Mouse (Mus musculus) brain, embryonic 14.5 days (tissue): ENCODE measurements around the gene Fads6. TPM values are rescaled to one million over a fixed set of nuclear protein-coding genes. Genes with fewer than 3 reads are reported as not detected.
A peak's percentile ranks its signal among the peaks of the same experiment; 100 is the strongest.

ENCODE experiments used
- DNase-seq: peaks from one replicate; pipeline ENCODE4 v3.0.0-alpha.2; 2011; ENCODE audit warnings: low read depth
- CTCF ChIP-seq: fragments of 200-500 bp; IDR thresholded peaks from 2 replicates; pipeline ENCODE4 v1.5.1; 2012; ENCODE audit warnings: inconsistent platforms, mild to moderate bottlenecking, moderate library complexity, borderline replicate concordance; ENCODE audit not compliant: insufficient read depth, insufficient read length; ENCODE audit errors: extremely low read depth
- POLR2A ChIP-seq: fragments of 200-500 bp; IDR thresholded peaks from 2 replicates; pipeline ENCODE4 v1.6.1; 2012; ENCODE audit warnings: mild to moderate bottlenecking, inconsistent platforms, borderline replicate concordance; ENCODE audit not compliant: poor library complexity, insufficient read depth, insufficient read length, severe bottlenecking; ENCODE audit errors: extremely low read depth
- polyA plus RNA-seq: library from polyadenylated mRNA; depleted of rRNA; stranded (reverse); fragments of >200 nt; gene quantifications from 2 replicates; pipeline ENCODE4 v1.2.3, GENCODE M21; 2012

Fads6 gene
- polyA plus RNA-seq, 1 experiment = 2.4 TPM

DNA sequence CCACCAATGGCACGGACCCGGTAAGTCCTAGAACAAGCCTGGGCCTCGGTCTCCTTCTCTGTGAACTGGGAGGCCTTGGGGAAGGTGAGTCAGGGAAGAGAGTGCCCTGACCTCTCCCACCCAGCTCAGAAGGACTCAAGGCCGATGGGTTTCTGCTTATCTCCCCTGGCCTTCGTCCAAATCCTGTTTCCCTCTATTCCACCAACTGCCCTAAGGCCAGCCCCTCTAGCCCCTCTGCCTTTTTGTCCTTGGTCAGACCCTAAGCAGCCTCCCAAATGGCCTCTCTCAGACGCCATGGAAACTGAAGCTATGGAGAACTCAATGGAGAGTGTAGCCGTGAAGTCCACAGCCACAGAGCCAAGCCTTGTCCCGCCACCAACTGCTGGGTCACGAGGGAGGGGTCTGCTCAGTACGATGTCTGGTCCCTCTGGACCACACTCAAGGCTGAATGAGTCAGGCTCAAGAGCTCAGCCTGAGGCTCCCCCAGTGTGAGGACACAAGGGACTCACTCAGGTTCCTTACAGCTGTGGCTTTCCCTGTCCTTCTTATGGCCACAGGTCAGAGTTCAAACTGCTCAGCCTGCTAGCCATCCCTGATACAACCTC, 24.5 kb downstream of the Fads6 start:
- no peak for DNase-seq
- TF ChIP-seq CTCF = no peak
- TF ChIP-seq POLR2A = no peak

DNA sequence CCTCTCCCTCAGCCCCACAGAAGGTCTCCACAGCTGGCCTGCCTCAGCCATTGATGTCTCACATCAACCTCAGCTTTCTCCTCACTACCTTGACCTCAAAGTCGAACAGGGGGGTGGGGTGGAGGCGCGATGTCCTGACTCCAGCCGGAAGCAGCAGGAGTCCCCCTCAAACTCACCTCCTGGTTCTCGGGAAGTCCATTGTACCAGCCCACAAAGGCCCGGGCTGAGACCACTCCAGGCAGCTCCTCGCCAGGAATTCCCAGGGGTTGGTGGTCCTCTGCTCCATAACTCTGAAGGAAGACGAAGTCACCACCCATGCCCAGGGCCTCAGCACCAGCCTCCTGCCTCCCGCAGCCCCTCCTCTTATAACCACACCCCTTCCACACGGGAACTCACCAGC, 26.0 kb downstream of the Fads6 start:
- no peak for DNase-seq
- TF ChIP-seq POLR2A = no peak

DNA sequence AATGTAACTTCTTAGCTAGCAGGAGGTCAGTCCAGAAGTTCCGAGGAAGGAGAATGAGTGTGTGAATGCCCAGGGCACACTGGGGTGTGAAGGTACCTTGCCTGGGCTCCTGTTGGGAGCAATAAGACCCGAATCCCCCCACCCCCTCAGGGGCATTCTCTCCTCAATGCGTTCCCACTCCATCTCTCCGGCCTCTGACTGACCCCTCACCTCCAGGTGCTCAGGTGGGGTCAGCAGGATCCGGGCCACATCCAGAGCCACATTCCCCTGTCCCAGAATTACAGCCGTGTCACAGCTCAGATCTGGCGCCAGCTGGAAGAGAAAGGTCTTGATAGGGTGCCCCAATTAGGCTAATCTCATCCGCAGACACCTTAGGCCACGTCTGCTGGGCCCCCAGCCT, 26.4 kb downstream of the Fads6 start:
- no peak for DNase-seq
- no peak for TF ChIP-seq POLR2A
- TF ChIP-seq CTCF = no peak

DNA sequence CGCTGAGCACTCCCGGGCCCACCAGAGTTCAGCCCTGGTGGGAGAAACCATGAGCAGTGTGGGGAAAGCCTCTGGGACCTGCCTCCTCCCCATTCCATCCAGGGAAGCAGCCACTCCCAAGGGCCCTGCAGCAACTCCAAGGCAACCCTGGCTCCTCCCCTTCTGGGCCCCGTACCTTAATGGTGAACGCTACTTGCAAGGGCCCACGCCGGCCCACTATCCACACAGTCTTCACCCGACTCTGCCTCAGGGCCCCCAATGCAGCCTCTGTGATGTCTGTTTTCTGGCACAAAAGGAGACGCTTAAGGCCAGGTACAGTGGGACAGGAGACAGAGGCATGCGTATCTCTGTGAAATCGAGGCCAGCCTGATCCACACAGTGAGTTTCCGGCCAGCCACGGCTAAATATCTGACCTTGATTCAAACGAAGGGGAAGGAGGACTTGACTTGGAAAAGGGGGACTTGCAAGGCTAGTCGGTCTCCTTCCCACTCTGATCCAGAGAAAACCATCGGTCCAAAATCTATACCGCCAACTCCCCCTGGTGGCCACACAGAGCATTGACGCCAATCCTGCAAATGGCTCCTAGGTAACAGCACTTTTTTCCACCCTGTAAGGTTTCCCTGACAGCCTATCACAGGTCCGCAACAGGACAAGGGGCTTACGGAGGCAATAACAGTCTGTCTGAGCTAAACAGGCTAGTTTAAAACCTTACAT, 27.2 kb downstream of the Fads6 start:
- no peak for TF ChIP-seq POLR2A
- TF ChIP-seq CTCF = peak; percentile 95
- peak; percentile 86 for DNase-seq

DNA sequence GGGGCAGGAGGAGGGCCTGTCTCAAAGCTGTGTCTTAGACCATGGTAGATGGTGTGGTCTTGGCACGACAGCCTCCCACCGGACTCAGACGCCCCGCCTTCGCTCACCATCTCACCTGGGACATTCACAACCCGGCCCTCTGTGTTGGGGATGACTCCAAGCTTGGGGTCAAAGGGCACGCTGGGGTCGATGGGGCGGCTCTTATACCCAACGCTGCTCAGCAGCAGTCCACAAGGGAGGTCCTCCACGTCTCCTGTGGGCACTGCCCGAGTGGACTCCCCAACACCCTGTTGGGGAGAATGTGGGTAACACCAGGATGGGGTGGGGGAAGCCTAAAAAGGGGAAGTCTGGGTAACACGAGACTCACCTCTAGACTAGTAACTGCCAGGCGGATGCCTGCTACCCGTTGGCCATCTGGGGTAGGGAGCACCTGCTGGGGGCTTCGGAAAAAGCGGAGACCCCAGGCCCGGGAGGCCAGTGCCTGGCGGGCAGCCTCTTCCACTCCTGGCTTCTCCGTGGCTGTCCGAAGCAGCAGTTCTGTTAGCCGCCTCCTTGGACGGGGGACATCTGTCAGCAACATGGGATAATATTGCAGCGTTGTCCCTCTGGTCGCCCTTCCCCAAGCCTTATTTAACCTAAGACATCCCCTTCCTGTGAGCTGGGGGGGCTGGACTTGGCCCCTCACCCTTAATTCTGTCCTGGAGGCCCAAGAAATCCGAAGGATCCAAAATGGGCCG, 28.0 kb downstream of the Fads6 start:
- TF ChIP-seq CTCF (no peak), POLR2A (no peak)
- DNase-seq = no peak

DNA sequence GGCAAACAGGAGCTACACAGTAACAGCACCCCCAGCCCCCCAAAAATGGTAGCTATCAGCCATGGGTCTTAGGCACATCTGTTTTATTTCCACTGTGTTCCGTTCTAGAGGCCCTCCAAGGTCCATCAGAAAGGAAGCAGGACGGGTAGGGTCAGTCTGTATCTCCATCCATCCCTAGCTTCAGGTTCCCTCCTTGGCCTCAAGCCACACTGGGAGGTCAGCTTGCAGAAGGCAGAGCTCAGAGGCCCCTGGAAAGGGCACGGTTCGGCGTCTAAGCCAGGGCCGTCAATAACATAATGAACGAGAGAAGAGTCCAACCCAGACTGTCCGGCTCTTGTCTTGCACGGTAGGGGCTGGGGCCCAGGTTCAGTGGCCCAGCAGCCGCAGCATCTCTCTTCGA, 29.5 kb downstream of the Fads6 start:
- TF ChIP-seq CTCF = no peak
- no peak for TF ChIP-seq POLR2A
- no peak for DNase-seq

DNA sequence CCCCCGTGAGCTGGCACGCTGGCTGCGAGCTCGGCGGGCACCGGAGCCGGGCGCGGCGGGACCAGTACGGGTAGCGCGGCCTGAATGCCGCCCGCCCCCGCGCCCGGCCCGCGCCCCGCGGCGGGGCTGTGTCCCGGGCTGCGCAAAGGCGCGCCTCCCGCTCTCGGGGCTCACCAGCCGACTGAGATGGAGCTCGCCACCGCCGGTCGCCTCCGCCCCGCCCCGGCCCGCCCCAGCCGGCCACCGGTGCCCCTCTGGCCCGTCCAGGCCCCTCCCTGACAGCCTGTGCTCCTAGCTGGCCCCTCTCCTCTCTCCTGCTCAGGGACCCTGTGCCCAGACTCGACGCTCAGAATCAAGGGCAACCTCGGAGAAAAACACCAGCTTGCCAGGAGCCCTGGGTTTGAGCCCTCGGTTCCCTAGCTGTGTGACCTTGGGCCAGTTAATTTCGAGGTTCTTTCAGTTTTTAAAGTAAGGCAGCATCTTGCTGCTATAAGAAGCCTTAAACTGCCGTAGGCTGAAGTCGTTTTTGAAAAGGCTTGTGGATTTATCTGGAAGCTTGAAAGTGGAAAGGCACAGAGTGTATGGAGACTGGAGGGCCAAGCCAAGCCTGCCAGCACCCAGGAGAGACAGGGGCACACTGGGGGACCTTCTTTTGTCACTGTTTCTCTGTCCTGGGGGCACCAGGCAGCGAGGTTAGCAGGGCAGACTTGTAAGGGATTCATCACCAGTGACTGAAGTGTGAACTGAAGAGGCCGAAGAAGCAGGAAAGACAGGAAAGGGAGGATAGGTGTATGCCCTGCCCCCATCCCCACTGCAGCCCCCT, 30.2 kb downstream of the Fads6 start, which contains the start of gene Grin2c:
Gene Grin2c, minus strand, starts transcription at position 183 of the 823 bp plus-strand sequence.
- no peak for DNase-seq
- TF ChIP-seq POLR2A (no peak), CTCF (no peak)

DNA sequence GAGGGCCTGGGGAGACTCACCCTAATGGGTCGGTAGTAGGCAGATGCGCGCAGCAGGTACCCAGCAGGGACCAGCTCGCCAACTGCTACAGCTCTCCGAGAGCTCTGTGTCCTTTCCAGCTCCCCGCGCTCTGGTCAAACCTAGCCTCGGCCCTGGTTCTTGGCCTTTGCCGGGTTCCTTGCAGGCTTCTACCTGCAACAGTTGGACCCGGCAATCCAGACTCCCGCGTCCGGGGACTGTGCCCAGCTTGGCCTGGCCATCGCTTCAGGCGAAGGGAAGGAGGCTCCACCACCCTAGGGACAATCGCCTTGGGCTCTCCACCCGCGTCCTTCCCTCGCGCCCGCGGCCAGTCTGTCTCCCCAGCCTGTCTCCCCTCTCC, 31.1 kb downstream of the Fads6 start:
- DNase-seq = no peak
- no peak for TF ChIP-seq POLR2A
- no peak for TF ChIP-seq CTCF

DNA sequence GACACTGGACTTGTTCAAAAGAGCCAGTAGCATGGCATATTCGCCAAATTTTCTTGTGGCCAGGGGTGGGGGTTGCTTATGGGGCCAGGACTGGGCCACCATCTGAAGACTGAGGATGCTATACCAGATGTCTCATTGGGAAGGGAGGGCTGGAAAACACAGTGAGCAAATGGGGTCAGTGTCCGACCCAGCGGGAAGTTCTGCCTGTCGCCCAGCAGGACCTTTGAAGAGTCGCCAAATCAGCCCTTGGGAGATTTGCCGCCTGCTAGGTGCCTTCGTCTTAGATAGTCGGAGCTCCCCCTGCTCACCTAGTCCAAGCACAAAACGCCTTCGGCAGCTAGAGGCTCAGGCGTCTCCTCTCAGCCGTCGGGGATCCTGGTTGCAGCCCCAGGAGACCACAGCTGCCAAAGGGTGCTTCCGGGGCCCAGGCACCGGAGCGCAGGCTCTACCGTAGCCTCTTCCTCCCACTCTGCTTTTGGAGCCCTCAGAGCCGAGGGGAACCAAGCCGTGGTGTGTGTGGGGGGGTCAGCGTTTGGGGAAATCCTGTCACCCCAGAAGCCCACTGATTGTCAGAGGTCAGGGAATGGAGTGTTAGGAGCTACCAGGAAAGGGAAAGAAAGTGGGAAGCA, 31.6 kb downstream of the Fads6 start:
- no peak for DNase-seq
- TF ChIP-seq CTCF (no peak), POLR2A (no peak)

DNA sequence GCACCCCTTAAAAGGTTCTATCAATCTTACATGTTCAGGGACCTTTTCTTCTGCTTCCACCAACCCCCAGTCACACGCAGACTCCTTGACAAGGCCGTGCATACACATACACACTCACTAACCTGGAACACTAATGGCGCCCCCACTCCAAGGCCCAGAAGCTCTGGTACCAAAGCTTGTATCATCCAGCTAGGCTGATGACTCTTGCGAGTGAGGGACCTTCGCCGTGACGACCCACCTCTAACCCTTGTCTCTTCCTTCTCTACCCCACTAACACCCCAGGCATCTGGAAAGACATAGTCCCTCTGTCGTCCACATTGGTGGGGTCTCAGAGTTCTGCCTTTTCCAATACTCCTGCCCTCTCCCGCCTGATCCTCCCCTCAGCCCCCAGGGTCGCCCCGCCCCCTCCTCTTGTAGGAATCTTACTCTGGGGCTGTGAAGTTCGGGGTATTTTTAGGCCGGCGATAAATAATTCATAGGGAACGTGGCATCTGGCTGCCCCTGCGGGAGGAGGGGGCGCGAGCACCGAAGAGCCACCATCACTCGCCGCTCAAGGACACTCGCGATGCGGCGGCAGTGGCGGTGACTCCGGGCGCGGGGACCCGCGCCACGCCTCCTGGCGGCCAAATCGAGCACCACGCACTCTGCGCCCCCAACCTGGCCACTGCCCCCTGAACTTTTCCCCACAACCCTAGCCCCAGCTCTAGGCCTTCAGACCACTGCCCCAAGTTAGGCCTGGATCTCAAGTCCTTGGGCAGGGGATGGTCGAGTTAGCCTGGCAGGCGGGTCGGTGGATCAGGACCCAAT, 32.4 kb downstream of the Fads6 start:
- peak; percentile 48 for DNase-seq
- peak; percentile 73 for TF ChIP-seq CTCF
- TF ChIP-seq POLR2A = no peak
